Mouse (Mus musculus) CH12.LX (cell line): Measurements from ENCODE around the gene Ctdsp1. TPM values are rescaled to one million over a fixed set of nuclear protein-coding genes. Genes with fewer than 3 reads are reported as not detected.

Experiments used
- DNase-seq: peaks from one replicate; pipeline ENCODE4 v3.0.0-alpha.2; 2013; ENCODE audit errors: extremely low read depth
- H3K27ac ChIP-seq: 2 replicates; pipeline ENCODE4 v1.5.1; 2012; ENCODE audit warnings: low read depth, mild to moderate bottlenecking, control low read depth, moderate library complexity; ENCODE audit not compliant: insufficient read depth
- H3K27me3 ChIP-seq: replicated peaks from 2 replicates; pipeline ENCODE3; 2012; ENCODE audit warnings: inconsistent platforms
- H3K36me3 ChIP-seq, 2 experiments: replicated peaks in 1 of 2; 2 replicates each; pipeline versions ENCODE3 to v1.6.1; 2012; ENCODE audit warnings: inconsistent platforms in 1 of 2, low read length in 1 of 2, mild to moderate bottlenecking in 1 of 2, mixed read lengths in 1 of 2, moderate library complexity in 1 of 2; ENCODE audit not compliant: control insufficient read depth in 1 of 2, insufficient read depth in 1 of 2
- H3K4me1 ChIP-seq, 2 experiments: 2 replicates each; pipeline ENCODE4 v1.6.1; 2012; ENCODE audit warnings: inconsistent platforms in 1 of 2, moderate library complexity in 1 of 2; ENCODE audit not compliant: insufficient read depth in 2 of 2, control insufficient read depth in 1 of 2
- H3K4me2 ChIP-seq: 2 replicates; pipeline ENCODE4 v1.6.1; 2012; ENCODE audit warnings: low read depth, mild to moderate bottlenecking, control low read depth; ENCODE audit not compliant: poor library complexity, insufficient read depth, severe bottlenecking
- H3K4me3 ChIP-seq, 3 experiments: fragments of 150-350 bp in 1 of 3; sonication (generic) in 1 of 3; replicated peaks in 1 of 3; 2 replicates each; pipeline versions ENCODE3 to v1.5.1; 2011 to 2012; ENCODE audit warnings: low read depth in 2 of 3, low read length in 2 of 3, mild to moderate bottlenecking in 2 of 3, moderate library complexity in 2 of 3, control low read depth in 1 of 3, improper control_type of control experiment in 1 of 3, inconsistent platforms in 1 of 3, mixed read lengths in 1 of 3; ENCODE audit not compliant: poor library complexity in 1 of 3
- H3K79me2 ChIP-seq: replicated peaks from 2 replicates; pipeline ENCODE4 v1.6.1; 2012; ENCODE audit warnings: mild to moderate bottlenecking, moderate library complexity; ENCODE audit not compliant: control insufficient read depth, poor library complexity, insufficient read depth, severe bottlenecking; ENCODE audit errors: extremely low read depth
- H3K9ac ChIP-seq: 2 replicates; pipeline ENCODE4 v1.6.1; 2012; ENCODE audit warnings: low read depth, mild to moderate bottlenecking, control low read depth, moderate library complexity; ENCODE audit not compliant: insufficient read depth
- H3K9me3 ChIP-seq: replicated peaks from 2 replicates; pipeline ENCODE3; 2012; ENCODE audit warnings: low read length, inconsistent platforms, mixed read lengths
- CHD2 ChIP-seq: IDR thresholded peaks from 2 replicates; pipeline ENCODE4 v1.6.1; 2011; ENCODE audit warnings: low read length, improper control_type of control experiment
- ELF1 ChIP-seq: IDR thresholded peaks from 2 replicates; pipeline ENCODE4 v1.6.1; 2014; ENCODE audit warnings: low read depth, mild to moderate bottlenecking, inconsistent platforms, low read length, improper control_type of control experiment
- JUND ChIP-seq: conservative IDR thresholded peaks from 2 replicates; pipeline ENCODE4 v1.6.1; 2011; ENCODE audit warnings: low read depth, low read length, improper control_type of control experiment
- KAT2A ChIP-seq: IDR thresholded peaks from 2 replicates; pipeline ENCODE4 v1.6.1; 2012; ENCODE audit warnings: low read length, improper control_type of control experiment, inconsistent platforms; ENCODE audit not compliant: insufficient replicate concordance
- MAFK ChIP-seq: IDR thresholded peaks from 2 replicates; pipeline ENCODE4 v1.6.1; 2011; ENCODE audit warnings: low read length, improper control_type of control experiment; ENCODE audit not compliant: insufficient replicate concordance
- MYC ChIP-seq: IDR thresholded peaks from 2 replicates; pipeline ENCODE4 v1.6.1; 2011; ENCODE audit warnings: low read depth, mild to moderate bottlenecking, improper control_type of control experiment, low read length
- POLR2A ChIP-seq: IDR thresholded peaks from 2 replicates; pipeline ENCODE4 v1.6.1; 2011; ENCODE audit warnings: low read depth, mild to moderate bottlenecking, improper control_type of control experiment, low read length
- POLR2AphosphoS2 ChIP-seq: IDR thresholded peaks from 2 replicates; pipeline ENCODE4 v1.6.1; 2011; ENCODE audit warnings: low read depth, low read length, improper control_type of control experiment
- RAD21 ChIP-seq: IDR thresholded peaks from 2 replicates; pipeline ENCODE4 v1.6.1; 2011; ENCODE audit warnings: low read depth, mild to moderate bottlenecking, low read length, improper control_type of control experiment, moderate library complexity
- SIN3A ChIP-seq: IDR thresholded peaks from 2 replicates; pipeline ENCODE4 v1.6.1; 2012; ENCODE audit warnings: low read length, improper control_type of control experiment, inconsistent platforms
- SMC3 ChIP-seq: IDR thresholded peaks from 2 replicates; pipeline ENCODE4 v1.6.1; 2011; ENCODE audit warnings: low read depth, low read length, improper control_type of control experiment
- TBP ChIP-seq: conservative IDR thresholded peaks from 2 replicates; pipeline ENCODE4 v1.6.1; 2011; ENCODE audit warnings: low read depth, low read length, improper control_type of control experiment
- TCF12 ChIP-seq: IDR thresholded peaks from 2 replicates; pipeline ENCODE4 v1.6.1; 2014; ENCODE audit warnings: low read depth, mild to moderate bottlenecking, inconsistent platforms, low read length, improper control_type of control experiment
- ZC3H11A ChIP-seq: IDR thresholded peaks from 2 replicates; pipeline ENCODE4 v1.6.1; 2012; ENCODE audit warnings: low read depth, mild to moderate bottlenecking, inconsistent platforms, low read length, improper control_type of control experiment
- ZNF384 ChIP-seq: IDR thresholded peaks from 2 replicates; pipeline ENCODE4 v1.6.1; 2012; ENCODE audit warnings: low read depth, low read length, improper control_type of control experiment, inconsistent platforms
- dilution Hi-C: fragments of 300-500 bp; cut with MboI; formaldehyde crosslinking; loops from 2 replicates; pipeline ENCODE4 v1.14.3; 2020; ENCODE audit warnings: low sequenced_read_pairs; ENCODE audit not compliant: extremely low pct_unique_long_range_greater_than_20kb, extremely low pct_ligation_motif_present
- in situ Hi-C: fragments of 300-500 bp; cut with MboI; formaldehyde crosslinking; loops from 3 replicates; pipeline ENCODE4 v1.14.3; 2019; ENCODE audit warnings: low sequenced_read_pairs, low pct_ligation_motif_present, low pct_unique_long_range_greater_than_20kb, mixed read lengths
- polyA plus RNA-seq: library from polyadenylated mRNA; unstranded; fragments of >175 nt; gene quantifications from 2 replicates; pipeline ENCODE4 v1.2.1, GENCODE M21; 2012; ENCODE audit warnings: low read depth; ENCODE audit not compliant: insufficient read length
- total RNA-seq, 2 experiments: library from RNA; depleted of rRNA; stranded (reverse); fragments of 300-350 nt in 1 of 2; fragments of >200 nt in 1 of 2; gene quantifications; 2 replicates each; pipeline ENCODE4 v1.2.3; 2012 to 2014

The Ctdsp1 gene
- total and polyA plus RNA-seq, 3 experiments, result 14.4 to 65.8 (median 23.4) TPM

DNA sequence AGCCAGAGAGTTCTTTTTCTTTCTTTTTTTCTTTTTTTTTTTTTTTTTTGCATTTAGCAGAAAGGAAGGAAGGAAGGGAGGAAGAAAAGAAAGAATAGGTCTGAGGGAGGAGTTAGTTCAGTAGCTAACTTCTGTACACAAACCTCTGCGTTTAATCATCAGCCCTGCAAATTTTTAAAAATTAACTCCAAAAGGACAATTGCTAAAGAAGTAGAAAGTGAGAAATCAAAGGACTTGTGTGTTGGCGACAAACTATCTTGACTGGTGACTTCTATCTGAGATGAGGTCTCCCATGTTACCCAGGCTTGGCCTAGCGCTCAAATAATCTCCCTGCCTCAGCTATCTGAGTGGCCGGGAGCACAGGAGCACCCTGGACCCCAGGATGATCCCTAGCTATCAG lies 12.9 kb downstream of the Ctdsp1 start:
- TF ChIP-seq ZC3H11A, result no peak
- no peak for TF ChIP-seq RAD21
- TF ChIP-seq MYC, result no peak
- TF ChIP-seq POLR2AphosphoS2, result no peak
- TF ChIP-seq TBP, result no peak
- no peak for TF ChIP-seq TCF12
- TF ChIP-seq JUND, result no peak
- TF ChIP-seq KAT2A, result no peak
- no peak for TF ChIP-seq MAFK
- no peak for TF ChIP-seq SIN3A
- TF ChIP-seq ELF1, result no peak
- no peak for TF ChIP-seq ZNF384
- no peak for TF ChIP-seq POLR2A
- no peak for TF ChIP-seq CHD2
- Histone ChIP-seq H3K36me3 (no peaks in the 10 kb centered on the region), H3K4me1 (peaks cover 0 to 8% of the 10 kb centered on the region in 2 experiments; a peak in 2 of 4 replicates), H3K79me2 (no peaks in the 10 kb centered on the region), H3K4me2 (no peak overlapping the region), H3K4me3 (no peak overlapping the region), H3K27me3 (no peaks in the 10 kb centered on the region), H3K9ac (no peak overlapping the region), H3K27ac (no peak overlapping the region), H3K9me3 (no peaks in the 10 kb centered on the region)
- no peak for DNase-seq
- dilution Hi-C loops (no loop called here), in situ Hi-C loops (no loop called here)

DNA sequence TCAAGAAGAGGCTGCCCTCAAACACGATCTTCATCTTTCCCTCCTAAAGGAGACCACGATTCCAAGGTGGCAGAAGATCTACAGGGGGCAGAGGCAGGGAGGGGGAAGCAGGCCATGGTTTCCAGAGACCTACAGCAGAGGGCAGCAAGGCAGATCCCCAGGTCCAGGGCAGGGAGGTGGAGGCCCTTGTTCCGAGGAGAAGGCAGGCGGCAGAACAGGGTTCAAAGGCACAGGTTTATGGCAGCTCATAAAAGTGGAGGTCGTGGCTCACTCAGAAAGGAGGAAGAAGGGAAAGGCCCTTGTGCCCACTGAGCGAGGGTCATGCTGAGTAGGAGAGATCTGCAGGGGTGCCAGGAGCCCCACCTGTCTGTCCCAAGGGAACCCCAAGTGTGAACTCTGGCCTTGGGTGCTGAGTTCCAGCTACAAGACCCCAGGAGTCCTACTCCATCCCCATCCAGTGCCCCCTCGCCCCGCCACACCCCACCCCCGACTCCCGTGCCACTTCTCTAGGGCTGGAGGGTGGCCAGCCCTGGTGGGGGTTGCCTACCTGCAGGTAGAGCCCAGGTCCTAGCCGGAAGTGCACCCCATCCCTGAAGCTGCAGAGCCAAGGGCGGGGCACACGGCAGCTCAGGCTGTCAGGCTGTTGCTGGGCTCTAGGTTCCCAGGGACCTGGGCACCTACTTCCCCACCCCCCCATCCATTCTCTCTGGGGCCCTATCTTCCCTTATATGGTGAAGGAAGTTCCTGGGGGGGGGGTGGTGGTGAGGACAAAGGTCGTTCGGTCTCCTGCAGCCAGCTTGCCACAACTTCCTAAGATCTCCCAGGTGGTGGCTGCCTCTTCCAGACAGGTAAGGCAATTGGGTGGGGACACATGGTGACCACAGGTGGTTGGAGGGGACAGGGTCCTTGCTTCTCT lies 17.5 kb downstream of the Ctdsp1 start, which contains the start of gene Vil1:
Gene Vil1 (plus strand): TSS at position 788 of the 916 bp plus-strand sequence.
- Histone ChIP-seq H3K79me2 (no peaks in the 10 kb centered on the region), H3K27me3 (no peaks in the 10 kb centered on the region), H3K4me1 (peaks cover 0 to 3% of the 10 kb centered on the region in 2 experiments; a peak in 1 of 4 replicates), H3K9me3 (no peaks in the 10 kb centered on the region), H3K4me2 (no peak within 1 kb of the TSS), H3K4me3 (no peak within 1 kb of the TSS), H3K27ac (no peak within 1 kb of the TSS), H3K9ac (no peak within 1 kb of the TSS), H3K36me3 (no peaks in the 10 kb centered on the region)
- dilution Hi-C loops, result no loop called here
- no peak for DNase-seq
- no peak for TF ChIP-seq JUND
- TF ChIP-seq SMC3, result no peak
- in situ Hi-C loops, result no loop called here
